Mouse (Mus musculus): ENCODE results near the gene Gabbr2. TPM values are rescaled to one million over a fixed set of nuclear protein-coding genes. Genes with fewer than 3 reads are reported as not detected.

Gene Gabbr2
- total RNA-seq, 2 experiments from 2014 or later, result 203 to 223 TPM

GRCm38 (mm10) chr4:46897634-46898399 lies 93.9 kb downstream of the Gabbr2 start:
- TF ChIP-seq CTCF (conservative IDR thresholded peaks at IDR 0.05), result no peak
- Histone ChIP-seq H3K27ac (no peak overlapping the region), H3K4me3 (no peak overlapping the region)
- DNase-seq (ENCODE audit: low spot score in 2 of 2), result no peak

GRCm38 (mm10) chr4:46894144-46894543 lies 97.5 kb downstream of the Gabbr2 start:
- no peak overlapping the region for H3K4me3 ChIP-seq
- TF ChIP-seq CTCF (conservative IDR thresholded peaks at IDR 0.05), result no peak
- no peak overlapping the region; the same call in 1 of the 2 replicates for H3K27ac ChIP-seq
- no peak for DNase-seq (ENCODE audit: low spot score in 2 of 2)

GRCm38 (mm10) chr4:46889175-46889574 lies 102.5 kb downstream of the Gabbr2 start:
- DNase-seq (ENCODE audit: low spot score in 2 of 2), result peak; percentile 62 to 78
- no peak for TF ChIP-seq CTCF (conservative IDR thresholded peaks at IDR 0.05)
- peak overlapping the region; percentile 79 for H3K27ac ChIP-seq
- no peak overlapping the region for H3K4me3 ChIP-seq

- no peak for TF ChIP-seq CTCF (conservative IDR thresholded peaks at IDR 0.05)
- H3K4me3 ChIP-seq, result no peak overlapping the region
- DNase-seq (ENCODE audit: low spot score in 2 of 2), result no peak
These were observed 105.9 kb downstream of the Gabbr2 start for GRCm38 (mm10) chr4:46885627-46886383.

GRCm38 (mm10) chr4:46884132-46884531 lies 107.5 kb downstream of the Gabbr2 start:
- TF ChIP-seq CTCF (conservative IDR thresholded peaks at IDR 0.05), result no peak
- H3K4me3 ChIP-seq, result no peak overlapping the region
- no peak for DNase-seq (ENCODE audit: low spot score in 2 of 2)
- H3K27ac ChIP-seq, result peak overlapping the region; percentile 80

More at GRCm38 (mm10) chr4:46885627-46886383, 105.9 kb downstream of the Gabbr2 start:
- H3K27ac ChIP-seq, result peak overlapping the region; percentile 80

GRCm38 (mm10) chr4:46883546-46883945 lies 108.1 kb downstream of the Gabbr2 start:
- no peak overlapping the region for H3K4me3 ChIP-seq
- H3K27ac ChIP-seq, result peak overlapping the region; percentile 80
- no peak for DNase-seq (ENCODE audit: low spot score in 2 of 2)
- no peak for TF ChIP-seq CTCF (conservative IDR thresholded peaks at IDR 0.05)

GRCm38 (mm10) chr4:46883047-46883446 lies 108.6 kb downstream of the Gabbr2 start:
- no peak for DNase-seq (ENCODE audit: low spot score in 2 of 2)
- Histone ChIP-seq H3K27ac (peak overlapping the region; percentile 80; the same call in 1 of the 2 replicates), H3K4me3 (no peak overlapping the region)
- TF ChIP-seq CTCF (conservative IDR thresholded peaks at IDR 0.05), result no peak

GRCm38 (mm10) chr4:46881271-46881670 lies 110.4 kb downstream of the Gabbr2 start:
- Histone ChIP-seq H3K4me3 (no peak overlapping the region), H3K27ac (peak overlapping the region; percentile 69)
- DNase-seq (ENCODE audit: low spot score in 2 of 2), result no peak
- TF ChIP-seq CTCF (conservative IDR thresholded peaks at IDR 0.05), result no peak

GRCm38 (mm10) chr4:46879943-46880342 lies 111.7 kb downstream of the Gabbr2 start:
- no peak for DNase-seq (ENCODE audit: low spot score in 2 of 2)
- TF ChIP-seq CTCF (conservative IDR thresholded peaks at IDR 0.05), result no peak
- Histone ChIP-seq H3K27ac (peak overlapping the region; percentile 69), H3K4me3 (no peak overlapping the region)

- DNase-seq (ENCODE audit: low spot score in 2 of 2), result no peak
- Histone ChIP-seq H3K27ac (peak overlapping the region; percentile 44; the same call in 1 of the 2 replicates), H3K4me3 (no peak overlapping the region)
- no peak for TF ChIP-seq CTCF (conservative IDR thresholded peaks at IDR 0.05)
These were observed 118.9 kb downstream of the Gabbr2 start for GRCm38 (mm10) chr4:46872750-46873149.

- no peak for TF ChIP-seq CTCF (conservative IDR thresholded peaks at IDR 0.05)
- DNase-seq (ENCODE audit: low spot score in 2 of 2), result no peak
- Histone ChIP-seq H3K27ac (no peak overlapping the region), H3K4me3 (no peak overlapping the region)
These were observed 121.5 kb downstream of the Gabbr2 start for GRCm38 (mm10) chr4:46870157-46870556.

- H3K4me3 ChIP-seq, result no peak overlapping the region
- DNase-seq (ENCODE audit: low spot score in 2 of 2), result no peak
- no peak overlapping the region for H3K27ac ChIP-seq
- TF ChIP-seq CTCF (conservative IDR thresholded peaks at IDR 0.05), result no peak
These were observed 122.3 kb downstream of the Gabbr2 start for GRCm38 (mm10) chr4:46869380-46869779.

- H3K4me3 ChIP-seq, result no peak overlapping the region
- H3K27ac ChIP-seq, result no peak overlapping the region
- TF ChIP-seq CTCF (conservative IDR thresholded peaks at IDR 0.05), result no peak
- no peak for DNase-seq (ENCODE audit: low spot score in 2 of 2)
These were observed 122.8 kb downstream of the Gabbr2 start for GRCm38 (mm10) chr4:46868921-46869320.

Data from layer of hippocampus, adult 2 months (tissue).